Mouse (Mus musculus) heart, adult 2 months (tissue): ENCODE results near the gene Tnni3k. TPM values are rescaled to one million over a fixed set of nuclear protein-coding genes. Genes with fewer than 3 reads are reported as not detected.

Source experiments
- DNase-seq, 2 experiments: peaks; one replicate each; pipeline ENCODE4 v3.0.0; 2021
- H3K27ac ChIP-seq: fragments of 200-600 bp; 2 replicates; pipeline ENCODE4 v1.8.1; 2022
- H3K27me3 ChIP-seq: fragments of 200-500 bp; 2 replicates; pipeline ENCODE4 v1.6.1; 2012; ENCODE audit warnings: mild to moderate bottlenecking, low read length, inconsistent platforms, mixed read lengths; ENCODE audit not compliant: control insufficient read depth, insufficient read depth
- H3K36me3 ChIP-seq: fragments of 200-500 bp; 2 replicates; pipeline ENCODE4 v1.6.1; 2012; ENCODE audit warnings: low read length, inconsistent platforms; ENCODE audit not compliant: control insufficient read depth, insufficient read depth
- H3K4me1 ChIP-seq: fragments of 200-500 bp; 2 replicates; pipeline ENCODE4 v1.6.1; 2011; ENCODE audit warnings: low read length; ENCODE audit not compliant: control insufficient read depth, insufficient read depth
- H3K4me3 ChIP-seq: fragments of 200-600 bp; 2 replicates; pipeline ENCODE4 v1.8.1; 2022
- H3K79me2 ChIP-seq: fragments of 200-500 bp; replicated peaks from 2 replicates; pipeline ENCODE4 v1.6.1; 2012; ENCODE audit warnings: mild to moderate bottlenecking, inconsistent platforms, low read length, moderate library complexity, mixed read lengths; ENCODE audit not compliant: control insufficient read depth, insufficient read depth
- H3K9ac ChIP-seq: fragments of 200-500 bp; 2 replicates; pipeline ENCODE4 v1.6.1; 2012; ENCODE audit warnings: low read depth, mild to moderate bottlenecking, control low read depth, inconsistent platforms, low read length, mixed read lengths
- CTCF ChIP-seq: fragments of 200-600 bp; IDR thresholded peaks from 2 replicates; pipeline ENCODE4 v1.8.1; 2022; ENCODE audit warnings: antibody characterized with exemption, mild to moderate bottlenecking, moderate library complexity
- EP300 ChIP-seq: fragments of 200-500 bp; IDR thresholded peaks from 2 replicates; pipeline ENCODE4 v1.6.1; 2011; ENCODE audit warnings: low read depth, low read length, control low read depth; ENCODE audit not compliant: insufficient read depth
- POLR2A ChIP-seq: fragments of 200-500 bp; IDR thresholded peaks from 2 replicates; pipeline ENCODE4 v1.6.1; 2011; ENCODE audit warnings: mild to moderate bottlenecking, low read depth, low read length, control low read depth; ENCODE audit not compliant: insufficient read depth
- WGBS: fragments of 180-500 bp; shearing (Covaris S2); methylation state at CpG from one replicate; pipeline ENCODE4 v1.1.7; 2018; 5-methylcytosine and 5-hydroxymethylcytosine counted together
- intact Hi-C: fragments of 180-260 bp; cut with DNase I; formaldehyde crosslinking; loops from one replicate; pipeline ENCODE4 v1.15.1; 2025
- polyA plus RNA-seq: library from polyadenylated mRNA; depleted of rRNA; stranded (reverse); fragments of >200 nt; gene quantifications from 2 replicates; pipeline ENCODE4 v1.2.3, GENCODE M21; 2012
- total RNA-seq, 2 experiments: library from RNA; stranded (reverse); gene quantifications; 2 replicates each; pipeline ENCODE4 v1.2.3; 2021

Gene Tnni3k
- total and polyA plus RNA-seq, 3 experiments, result 69.7 to 75.9 (median 69.9) TPM

DNA sequence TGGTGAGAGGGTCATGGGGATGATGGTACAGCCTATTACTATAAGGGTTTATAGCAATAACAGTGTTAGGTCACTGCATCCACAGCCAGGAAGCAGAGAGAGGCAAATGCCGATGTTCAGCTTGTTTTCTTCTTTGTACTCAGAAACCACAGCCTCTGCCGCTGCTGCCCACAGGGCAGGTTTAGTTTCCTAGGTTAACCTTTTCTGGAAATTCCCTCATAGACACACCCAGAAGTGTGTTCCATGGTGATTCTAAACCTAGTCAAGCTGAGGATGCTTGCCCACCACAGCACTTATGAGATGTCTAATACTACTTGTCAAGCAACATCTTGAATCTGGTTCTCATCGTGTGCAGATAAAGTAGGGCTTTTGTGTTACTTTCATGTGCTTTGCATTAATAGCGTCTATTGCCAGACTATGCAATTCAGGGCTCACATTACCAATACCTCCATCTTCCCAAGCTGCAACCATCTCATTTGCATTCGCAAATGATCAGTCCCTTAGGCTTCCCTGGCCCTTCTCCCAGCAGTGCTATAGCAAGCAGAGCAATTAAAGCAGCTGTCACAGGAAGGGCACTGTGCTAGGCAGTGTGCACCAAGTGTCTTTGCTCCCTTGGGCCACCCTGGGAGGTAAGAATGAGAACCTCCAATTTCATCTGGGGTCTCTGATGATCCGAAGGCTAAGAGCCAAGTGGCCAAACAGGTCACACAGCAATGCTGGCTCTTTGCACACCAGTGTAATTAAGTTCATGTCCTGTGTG, 276.2 kb downstream of the Tnni3k start:
- no peaks in the 10 kb centered on the region for H3K4me1 ChIP-seq
- no peaks in the 10 kb centered on the region for H3K36me3 ChIP-seq
- 72% methylated on average over 6 of the region's 6 CpGs for WGBS
- no peak for DNase-seq
- intact Hi-C loops, result no loop called here
- no peak overlapping the region for H3K27ac ChIP-seq
- H3K79me2 ChIP-seq, result no peaks in the 10 kb centered on the region
- H3K27me3 ChIP-seq, result no peaks in the 10 kb centered on the region
- no peak overlapping the region for H3K4me3 ChIP-seq
- no peak overlapping the region for H3K9ac ChIP-seq
- TF ChIP-seq EP300 (no peak), POLR2A (no peak), CTCF (no peak)

DNA sequence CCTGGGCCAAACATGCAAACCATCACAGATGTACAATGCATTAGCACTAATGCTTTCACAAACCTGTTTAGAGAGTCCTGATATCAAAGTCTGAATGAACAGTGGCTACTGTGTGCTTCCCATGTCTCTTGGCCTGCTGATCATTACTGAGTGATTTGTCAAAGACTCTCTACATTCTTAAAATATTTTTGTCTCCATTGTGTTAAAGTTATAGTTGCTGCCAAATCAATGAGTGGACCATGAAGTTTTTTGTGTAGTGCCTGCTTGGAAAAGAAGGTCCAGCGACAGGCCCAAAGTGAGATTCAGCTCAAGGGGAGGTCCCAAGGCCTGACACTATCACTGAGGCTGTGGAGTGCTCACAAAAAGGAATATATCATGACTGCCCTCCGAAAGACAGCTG, 283.6 kb downstream of the Tnni3k start:
- Histone ChIP-seq H3K36me3 (no peaks in the 10 kb centered on the region), H3K4me3 (no peak overlapping the region), H3K27me3 (no peaks in the 10 kb centered on the region), H3K4me1 (no peaks in the 10 kb centered on the region), H3K27ac (no peak overlapping the region), H3K9ac (no peak overlapping the region), H3K79me2 (no peaks in the 10 kb centered on the region)
- 84% methylated on average over 2 of the region's 2 CpGs for WGBS
- intact Hi-C loops, result no loop called here
- no peak for DNase-seq
- no peak for TF ChIP-seq EP300

- H3K27me3 ChIP-seq, result no peaks in the 10 kb centered on the region
- 86% methylated on average over 4 of the region's 4 CpGs for WGBS
Observed at GRCm38 (mm10) chr3:154766321-154766720, 288.9 kb downstream of the Tnni3k start.

DNA sequence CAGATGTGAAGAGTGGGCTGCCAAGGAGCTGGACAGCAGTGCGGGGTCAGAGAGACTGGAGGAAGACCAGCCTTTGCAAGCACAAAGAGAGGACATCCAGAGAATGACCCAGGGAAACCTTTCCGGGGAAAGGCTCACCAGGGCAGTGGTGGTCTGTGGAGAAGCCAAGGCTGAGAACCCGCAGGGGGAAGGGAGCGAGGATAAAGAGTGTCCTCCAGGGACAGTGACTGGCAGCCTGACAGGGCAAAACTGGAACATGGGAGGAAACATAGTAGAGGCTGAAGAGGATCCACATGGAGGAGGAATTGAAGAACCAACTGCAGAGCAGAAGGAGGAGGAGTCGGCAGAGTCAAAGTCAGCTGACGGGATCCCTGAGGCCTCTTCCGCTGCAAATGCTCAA, 291.1 kb downstream of the Tnni3k start:
- Histone ChIP-seq H3K27ac (no peak overlapping the region), H3K4me3 (no peak overlapping the region), H3K36me3 (no peaks in the 10 kb centered on the region), H3K4me1 (peaks cover 1% of the 10 kb centered on the region; the same call in 1 of the 2 replicates), H3K79me2 (no peaks in the 10 kb centered on the region), H3K27me3 (no peaks in the 10 kb centered on the region), H3K9ac (no peak overlapping the region)
- DNase-seq, result peak in 1 of 2 experiments; percentile 27
- no peak for TF ChIP-seq EP300
- no peak for TF ChIP-seq CTCF
- intact Hi-C loops, result no loop called here
- whole genome bisulfite sequencing, result 66% methylated on average over 7 of the region's 7 CpGs

More at GRCm38 (mm10) chr3:154766321-154766720, 288.9 kb downstream of the Tnni3k start:
- TF ChIP-seq EP300, result no peak
- TF ChIP-seq CTCF, result no peak
- no peak for TF ChIP-seq POLR2A
- no peak overlapping the region for H3K9ac ChIP-seq
- H3K4me3 ChIP-seq, result no peak overlapping the region
- intact Hi-C loops, result no loop called here
- DNase-seq, result no peak
- H3K4me1 ChIP-seq, result peaks cover 1% of the 10 kb centered on the region; the same call in 1 of the 2 replicates
- H3K79me2 ChIP-seq, result no peaks in the 10 kb centered on the region
- H3K27ac ChIP-seq, result no peak overlapping the region
- no peaks in the 10 kb centered on the region for H3K36me3 ChIP-seq

GRCm38 (mm10) chr3:154763374-154763773, 291.8 kb downstream of the Tnni3k start:
- no peak overlapping the region for H3K4me3 ChIP-seq
- H3K36me3 ChIP-seq, result no peaks in the 10 kb centered on the region
- H3K27ac ChIP-seq, result no peak overlapping the region
- no peak overlapping the region for H3K9ac ChIP-seq
- peaks cover 1% of the 10 kb centered on the region; the same call in 1 of the 2 replicates for H3K4me1 ChIP-seq
- H3K79me2 ChIP-seq, result no peaks in the 10 kb centered on the region
- H3K27me3 ChIP-seq, result no peaks in the 10 kb centered on the region
- intact Hi-C loops, result no loop called here
- TF ChIP-seq CTCF (no peak), EP300 (no peak), POLR2A (no peak)
- WGBS, result 53% methylated on average over 9 of the region's 9 CpGs
- peak in 1 of 2 experiments; percentile 4 for DNase-seq

DNA sequence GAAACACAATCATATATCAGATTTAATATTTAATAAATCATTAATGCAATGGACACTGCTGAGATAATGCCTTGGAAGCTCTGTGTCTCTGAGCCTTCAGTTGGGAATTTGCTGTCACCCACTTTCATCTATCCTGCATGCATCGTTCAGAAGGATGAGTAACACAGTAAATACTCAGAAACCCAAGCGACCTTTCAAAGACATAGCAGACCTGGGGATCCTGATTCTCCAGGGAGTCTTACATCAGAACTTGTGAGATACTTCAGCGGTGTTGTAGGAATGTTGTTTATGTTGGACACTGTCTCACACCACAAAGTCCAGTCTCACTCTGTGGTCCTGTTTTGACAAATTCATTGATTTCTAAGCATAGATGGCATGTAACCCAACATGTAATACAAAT, 294.1 kb downstream of the Tnni3k start:
- Histone ChIP-seq H3K36me3 (no peaks in the 10 kb centered on the region), H3K4me3 (no peak overlapping the region), H3K79me2 (no peaks in the 10 kb centered on the region), H3K27me3 (no peaks in the 10 kb centered on the region), H3K9ac (no peak overlapping the region), H3K4me1 (peaks cover 1% of the 10 kb centered on the region; the same call in 1 of the 2 replicates), H3K27ac (no peak overlapping the region)
- intact Hi-C loops, result no loop called here
- no peak for TF ChIP-seq POLR2A
- TF ChIP-seq EP300, result no peak
- TF ChIP-seq CTCF, result no peak
- DNase-seq, result no peak
- WGBS, result 74% methylated on average over 3 of the region's 3 CpGs
